ENCODE assay signal across 12 mouse cellular contexts in genomic region chr3:126744432-126745133, GRCm38 (mm10).
DNase-seq lines count a peak whose midpoint lies in the region; ATAC-seq lines count a peak whose summit lies in the region.
"Had no signal": no experiment of that assay in that cellular context is flagged by ENCODE, and none has a peak within 500 bp of the region (broad histone marks: within the 10 kb centered on the region; RNA-seq: fewer than 3 reads in every experiment).

No protein-coding gene starts in this region.

- no peaks in the 10 kb centered on the region for H3K9me3 ChIP-seq in heart, embryonic 15.5 days (replicated peaks)
- H3K9me3 ChIP-seq: limb, embryonic 13.5 days; stomach, embryonic 15.5 days had no signal

- H3K27ac ChIP-seq in heart, embryonic 15.5 days = peak overlapping the region; percentile 83
- H3K27ac ChIP-seq: limb, embryonic 13.5 days; stomach, embryonic 15.5 days had no signal

- H3K36me3 ChIP-seq in heart, embryonic 15.5 days = no peaks in the 10 kb centered on the region
- H3K36me3 ChIP-seq: limb, embryonic 13.5 days; stomach, embryonic 15.5 days had no signal

- H3K4me2 ChIP-seq in heart, embryonic 15.5 days = no peak overlapping the region
- H3K4me2 ChIP-seq: limb, embryonic 13.5 days; stomach, embryonic 15.5 days had no signal

- no peak overlapping the region for H3K9ac ChIP-seq in heart, embryonic 15.5 days
- H3K9ac ChIP-seq: limb, embryonic 13.5 days; stomach, embryonic 15.5 days had no signal

- peak; percentile 33 for DNase-seq in adrenal gland, adult 2 months
- no peak for DNase-seq in adrenal gland, postnatal 4 days (ENCODE audit: low spot score in 2 of 2)
- DNase-seq in heart, adult 11 months = no peak
- peak; percentile 5 for DNase-seq in ES-CJ7 (ENCODE audit: low read depth, low spot score)
- peak; percentile 83 for DNase-seq in cerebellum, adult 9-11 months
- no peak for DNase-seq in gastrocnemius, adult 18-20 months (ENCODE audit: low spot score)
- no peak for DNase-seq in retina, embryonic 14.5 days (ENCODE audit: low spot score)
- DNase-seq: kidney, adult 18-20 months; layer of hippocampus, adult 9-11 months had no signal

- no peaks in the 10 kb centered on the region for H3K27me3 ChIP-seq in heart, embryonic 15.5 days
- H3K27me3 ChIP-seq: limb, embryonic 13.5 days; stomach, embryonic 15.5 days had no signal

- H3K4me3 ChIP-seq in heart, embryonic 15.5 days = no peak overlapping the region
- H3K4me3 ChIP-seq: limb, embryonic 13.5 days; stomach, embryonic 15.5 days had no signal

- no peak for ATAC-seq in heart, embryonic 15.5 days (replicated peaks; ENCODE audit: insufficient number of reproducible peaks, insufficient read depth, low FRiP score, low read depth)

- WGBS in heart, embryonic 15.5 days = 55% methylated on average over 3 of the region's 3 CpGs

- peaks cover 20% of the 10 kb centered on the region for H3K4me1 ChIP-seq in heart, embryonic 15.5 days (replicated peaks)
- H3K4me1 ChIP-seq: stomach, embryonic 15.5 days had no signal

Comparison
In these comparisons a context has a peak if more than half of its experiments do, and no peak if none do; other contexts are left out.
1. DNase-seq: peak in adrenal gland, adult 2 months (single experiment), ES-CJ7 (single experiment) and cerebellum, adult 9-11 months (single experiment); none in adrenal gland, postnatal 4 days (0 of 2), heart, adult 11 months (single experiment), gastrocnemius, adult 18-20 months (single experiment) and retina, embryonic 14.5 days (single experiment).